Mouse (Mus musculus) mouse embryonic stem cell (cell line): ENCODE measurements around the gene Smpd4.

ENCODE experiments used
- in situ Hi-C, 2 experiments: fragments of 300-500 bp; cut with MboI; formaldehyde crosslinking; loops; 1 replicate in 1 of 2; 3 replicates in 1 of 2; pipeline ENCODE4 v1.14.3; 2019 to 2020; ENCODE audit warnings: low sequenced_read_pairs in 2 of 2, low pct_unique_long_range_greater_than_20kb in 1 of 2, mixed read lengths in 1 of 2; ENCODE audit not compliant: unreplicated experiment in 1 of 2

Gene Smpd4

GRCm38 (mm10) chr16:17633481-17634181 is 14.5 kb downstream of the Smpd4 start:
- in situ Hi-C loops: no loop called here

GRCm38 (mm10) chr16:17636904-17637303 is 17.8 kb downstream of the Smpd4 start:
- in situ Hi-C loops: no loop called here

DNA sequence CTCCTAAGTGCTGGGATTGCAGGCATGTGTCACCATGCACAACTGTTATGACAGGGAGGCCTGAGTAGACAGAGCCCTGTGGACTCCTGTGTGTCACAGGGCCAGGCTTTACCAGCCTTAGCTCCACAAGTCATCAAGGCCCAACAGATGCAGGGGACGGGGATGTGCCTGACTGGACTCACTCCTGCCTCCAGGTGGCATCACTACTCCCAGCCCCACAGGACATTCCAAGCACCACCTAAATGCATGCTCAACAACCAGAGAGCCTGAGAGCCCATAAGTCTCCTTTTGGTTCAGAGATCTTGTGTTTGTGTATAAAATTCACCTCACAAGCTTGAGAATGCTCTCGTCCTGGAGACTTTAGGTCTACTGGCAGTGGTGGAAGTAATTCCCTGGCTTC is 18.5 kb downstream of the Smpd4 start:
- in situ Hi-C loops: no loop called here

- in situ Hi-C loops: no loop called here
These were observed 19.0 kb downstream of the Smpd4 start for GRCm38 (mm10) chr16:17638036-17638628.

DNA sequence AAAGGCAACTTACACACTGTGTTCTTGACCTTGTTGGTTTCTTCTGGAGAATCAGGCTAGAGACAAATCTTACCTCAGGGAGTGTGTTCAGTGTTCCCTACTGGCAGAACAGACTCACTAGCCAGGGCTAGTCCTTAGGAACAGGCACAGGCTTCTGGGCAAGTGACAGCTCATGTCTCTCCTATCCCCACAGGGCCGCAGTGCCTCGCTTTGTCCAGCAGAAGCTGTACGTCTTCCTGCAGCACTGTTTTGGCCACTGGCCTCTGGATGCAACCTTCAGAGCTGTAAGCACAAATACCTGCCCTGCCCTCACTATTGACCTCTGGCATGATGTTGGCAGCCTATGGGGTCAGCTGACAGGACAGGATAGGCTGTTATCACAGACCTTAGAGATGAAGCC is 19.9 kb downstream of the Smpd4 start:
- in situ Hi-C loops: no loop called here

GRCm38 (mm10) chr16:17639951-17640350 is 20.8 kb downstream of the Smpd4 start:
- in situ Hi-C loops: no loop called here

DNA sequence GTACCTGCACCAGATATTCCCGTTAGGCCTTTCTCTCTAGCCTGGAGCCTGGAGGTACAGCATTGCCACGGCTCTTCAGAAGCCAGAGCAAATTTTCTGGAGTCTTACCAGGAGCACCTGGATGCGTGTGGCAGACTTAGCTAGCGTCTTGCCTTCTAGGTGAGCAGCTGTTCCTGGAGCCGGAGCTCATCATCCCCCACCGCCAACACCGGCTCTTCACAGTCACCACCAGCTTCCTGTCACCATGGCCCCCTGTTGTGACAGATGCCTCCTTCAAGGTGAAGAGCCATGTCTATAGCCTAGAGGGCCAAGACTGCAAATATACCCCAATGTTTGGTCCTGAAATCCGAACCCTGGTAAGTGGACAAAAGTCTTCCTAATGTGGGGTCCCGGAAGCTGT is 21.6 kb downstream of the Smpd4 start:
- in situ Hi-C loops: no loop called here

GRCm38 (mm10) chr16:17641301-17641700 is 22.1 kb downstream of the Smpd4 start:
- in situ Hi-C loops: no loop called here

- in situ Hi-C loops: no loop called here
These were observed 23.2 kb downstream of the Smpd4 start for GRCm38 (mm10) chr16:17642311-17642710.

- in situ Hi-C loops: no loop called here
These were observed 24.4 kb downstream of the Smpd4 start for GRCm38 (mm10) chr16:17643437-17643990.

DNA sequence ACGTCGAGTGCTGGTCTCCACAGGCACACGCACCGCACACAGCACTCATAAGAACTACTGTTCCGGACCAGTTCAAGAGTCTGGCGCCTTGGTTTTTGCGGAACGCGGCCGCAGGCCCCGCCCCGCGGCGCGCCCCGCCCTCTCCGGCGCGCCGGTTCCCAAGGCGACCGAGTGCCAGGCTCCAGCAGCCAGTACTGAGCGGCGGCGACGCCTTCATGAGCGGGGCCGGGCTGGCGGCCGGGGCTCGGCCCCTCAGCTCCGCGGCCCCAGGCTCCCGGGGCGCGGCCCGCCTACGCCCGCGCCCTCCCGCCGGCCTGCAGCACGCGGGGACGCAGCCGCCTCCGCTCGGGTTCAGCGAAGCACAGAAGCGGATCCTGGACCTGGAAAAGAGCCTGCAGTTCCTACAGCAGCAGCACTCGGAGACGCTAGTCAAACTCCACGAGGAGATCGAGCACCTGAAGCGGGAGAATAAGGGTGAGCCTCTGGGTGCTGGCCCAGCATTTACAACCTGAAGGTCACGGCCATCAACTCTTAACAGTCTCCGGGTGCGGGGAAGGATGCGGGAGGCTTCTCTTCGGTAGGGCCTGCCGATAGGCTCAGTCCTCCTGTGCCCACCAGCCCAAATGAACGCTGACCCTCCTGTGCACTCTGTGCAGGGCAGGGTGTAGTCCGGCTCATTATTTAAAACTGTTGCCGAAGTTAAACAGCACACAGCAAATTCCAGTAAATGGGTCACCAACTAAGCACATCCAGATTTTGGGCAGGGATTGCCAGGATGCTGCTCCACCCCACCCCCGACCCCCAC is 27.4 kb downstream of the Smpd4 start, which contains the start of gene Ccdc74a:
Gene Ccdc74a, plus strand, starts transcription at position 161 of the 805 bp plus-strand sequence.
- in situ Hi-C loops: no loop called here

- in situ Hi-C loops: no loop called here
These were observed 28.0 kb downstream of the Smpd4 start for GRCm38 (mm10) chr16:17647156-17647555.

- in situ Hi-C loops: no loop called here
These were observed 28.6 kb downstream of the Smpd4 start for GRCm38 (mm10) chr16:17647566-17648340.

- in situ Hi-C loops: no loop called here
These were observed 30.9 kb downstream of the Smpd4 start for GRCm38 (mm10) chr16:17649925-17650605.

GRCm38 (mm10) chr16:17650711-17651110 is 31.6 kb downstream of the Smpd4 start:
- in situ Hi-C loops: no loop called here

DNA sequence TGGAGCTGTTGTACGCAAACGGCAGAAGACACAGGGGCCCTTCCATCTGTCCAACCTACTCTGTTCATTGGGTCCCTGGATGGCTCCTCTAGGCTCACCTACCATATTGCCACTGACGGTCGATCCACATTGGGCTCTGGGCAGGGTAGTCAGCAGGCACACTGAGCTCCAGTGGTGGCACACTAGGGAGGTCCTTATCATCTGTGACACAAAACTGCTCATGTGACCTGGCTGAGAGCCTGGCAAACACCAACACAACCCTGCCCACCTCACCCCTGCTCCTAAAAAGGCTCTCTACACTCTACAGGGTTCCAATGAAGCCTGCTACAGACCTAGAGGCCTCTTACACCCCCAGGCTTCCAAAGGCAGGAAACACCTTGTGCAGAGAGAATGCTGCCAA is 33.5 kb downstream of the Smpd4 start:
- in situ Hi-C loops: no loop called here

DNA sequence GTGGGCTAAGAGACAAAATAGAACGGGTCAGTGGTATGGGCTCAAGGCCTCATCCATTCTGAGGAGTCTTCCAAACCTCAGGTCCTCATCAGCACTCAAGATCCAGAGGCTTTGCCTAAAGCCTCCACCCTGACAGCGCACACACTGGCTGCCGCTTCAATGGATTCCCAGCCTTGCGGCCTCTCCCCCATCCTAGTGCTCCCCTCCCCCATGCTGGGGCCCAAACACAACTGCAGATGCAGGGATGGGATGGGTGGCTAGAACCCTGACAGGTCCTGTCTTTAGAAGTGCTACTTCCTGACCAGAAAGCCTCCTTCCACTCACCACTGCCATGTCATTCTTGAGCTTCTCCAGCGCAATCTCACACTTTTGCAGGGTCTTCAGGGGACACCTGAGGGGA is 34.4 kb downstream of the Smpd4 start:
- in situ Hi-C loops: no loop called here

DNA sequence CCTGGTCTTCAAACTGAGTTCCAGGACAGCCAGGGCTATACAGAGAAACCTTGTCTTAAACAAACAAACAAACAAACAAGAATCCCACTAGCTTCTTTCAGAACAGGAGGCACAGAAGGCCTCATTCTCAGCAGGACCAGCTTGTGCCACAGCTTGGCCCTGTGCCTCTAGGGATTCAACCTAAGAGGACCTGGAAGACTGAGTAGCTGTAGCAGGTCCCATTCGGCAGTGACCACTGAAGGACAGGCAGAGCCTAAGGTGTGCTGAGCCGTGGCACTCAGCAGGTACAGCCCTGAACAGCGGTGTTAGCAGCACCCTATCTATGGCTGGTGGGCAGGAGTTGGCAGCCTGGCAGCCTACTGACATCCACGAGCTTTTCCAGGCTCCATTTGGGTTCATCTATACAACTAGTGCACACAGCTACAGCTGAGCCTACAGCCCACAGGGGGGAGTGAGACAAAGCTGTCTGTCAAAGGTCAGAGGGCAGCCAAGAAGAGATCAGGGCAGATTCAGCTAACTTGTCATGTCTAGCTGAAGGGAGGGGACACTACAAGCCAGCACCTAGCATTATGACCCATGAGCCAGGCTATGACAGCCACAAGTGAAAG is 35.1 kb downstream of the Smpd4 start:
- in situ Hi-C loops: no loop called here
